Comparison of ENCODE assay signal across 15 mouse cellular contexts in genomic region chr15:86018753-86019512, GRCm38 (mm10). TPM values are rescaled to one million over a fixed set of nuclear protein-coding genes. Genes with fewer than 3 reads are reported as not detected.
DNase-seq lines count a peak whose midpoint lies in the region; ATAC-seq and TF ChIP-seq lines count a peak whose summit lies in the region.
"Had no signal": no experiment of that assay in that cellular context is flagged by ENCODE, and none has a peak within 500 bp of the region (broad histone marks: within the 10 kb centered on the region; RNA-seq: fewer than 3 reads in every experiment).

No protein-coding gene starts in this region.

- peak; percentile 30; the same call in 1 of the 2 replicates for TF ChIP-seq CTCF in intestine, postnatal 0 days (IDR thresholded peaks at IDR 0.05; ENCODE audit: low read depth)
- TF ChIP-seq CTCF in lung, postnatal 0 days (IDR thresholded peaks at IDR 0.05) = peak; percentile 38; the same call in 1 of the 2 replicates
- TF ChIP-seq CTCF in G1E (IDR thresholded peaks at IDR 0.05; ENCODE audit: low read depth, low read length) = 0 out of 2 replicates have a peak, but pooled peaks have one; percentile 16
- TF ChIP-seq CTCF in small intestine, adult 2 months (IDR thresholded peaks at IDR 0.05; ENCODE audit: extremely low read depth, insufficient read length, insufficient replicate concordance, low read depth, low read length) = peak; percentile 17; the same call in 1 of the 2 replicates

- TF ChIP-seq EP300 in lung, postnatal 0 days (IDR thresholded peaks at IDR 0.05) = no peak

- H3K27me3 ChIP-seq in intestine, postnatal 0 days (replicated peaks; ENCODE audit: control insufficient read depth, insufficient read depth, low read length) = peaks cover 5% of the 10 kb centered on the region; the same call in 1 of the 2 replicates
- no peaks in the 10 kb centered on the region for H3K27me3 ChIP-seq in intestine, embryonic 16.5 days (replicated peaks; ENCODE audit: control insufficient read depth, insufficient read depth, low read length)
- H3K27me3 ChIP-seq in lung, postnatal 0 days (replicated peaks; ENCODE audit: insufficient read depth, low read length) = no peaks in the 10 kb centered on the region
- H3K27me3 ChIP-seq in G1E (ENCODE audit: insufficient read depth, low read length) = peaks cover 14% of the 10 kb centered on the region
- no peaks in the 10 kb centered on the region for H3K27me3 ChIP-seq in small intestine, adult 2 months (ENCODE audit: control insufficient read depth, insufficient read depth, low read length)
- H3K27me3 ChIP-seq: forebrain, embryonic 13.5 days; heart, embryonic 15.5 days; lung, embryonic 15.5 days; midbrain, embryonic 13.5 days had no signal

- no peak overlapping the region for H3K4me3 ChIP-seq in intestine, postnatal 0 days (ENCODE audit: low read depth, low read length)
- H3K4me3 ChIP-seq in intestine, embryonic 16.5 days (ENCODE audit: low read length) = no peak overlapping the region
- H3K4me3 ChIP-seq in lung, postnatal 0 days (ENCODE audit: low read depth, low read length) = no peak overlapping the region
- no peak overlapping the region for H3K4me3 ChIP-seq in G1E (ENCODE audit: low read depth, low read length)
- H3K4me3 ChIP-seq in small intestine, adult 2 months (ENCODE audit: low read depth, low read length) = no peak overlapping the region
- H3K4me3 ChIP-seq: forebrain, embryonic 13.5 days; heart, embryonic 15.5 days; hindbrain, embryonic 10.5 days; lung, embryonic 15.5 days; midbrain, embryonic 13.5 days had no signal

- 95% methylated on average over 5 of the region's 5 CpGs for WGBS in intestine, postnatal 0 days
- 93% methylated on average over 5 of the region's 5 CpGs for WGBS in intestine, embryonic 16.5 days
- WGBS in lung, postnatal 0 days = 95% methylated on average over 5 of the region's 5 CpGs
- 93% methylated on average over 5 of the region's 5 CpGs for WGBS in small intestine, adult 2 months

- no peaks in the 10 kb centered on the region; the same call in 1 of the 2 replicates for H3K4me1 ChIP-seq in intestine, postnatal 0 days (replicated peaks; ENCODE audit: control insufficient read depth, insufficient read depth, low read length)
- peaks cover 25% of the 10 kb centered on the region for H3K4me1 ChIP-seq in intestine, embryonic 16.5 days (ENCODE audit: control insufficient read depth, insufficient read depth, low read length)
- no peaks in the 10 kb centered on the region for H3K4me1 ChIP-seq in lung, postnatal 0 days (ENCODE audit: insufficient read depth, low read depth, low read length)
- peaks cover 52% of the 10 kb centered on the region for H3K4me1 ChIP-seq in G1E (ENCODE audit: insufficient read depth, low read depth, low read length)
- H3K4me1 ChIP-seq in small intestine, adult 2 months (ENCODE audit: control insufficient read depth, insufficient read depth, insufficient read length, low read length) = peaks cover 6% of the 10 kb centered on the region; the same call in 1 of the 2 replicates

- no peaks in the 10 kb centered on the region for H3K36me3 ChIP-seq in intestine, postnatal 0 days (ENCODE audit: control insufficient read depth, insufficient read depth)
- no peaks in the 10 kb centered on the region for H3K36me3 ChIP-seq in intestine, embryonic 16.5 days (ENCODE audit: control insufficient read depth, insufficient read depth, low read length)
- H3K36me3 ChIP-seq in lung, postnatal 0 days (ENCODE audit: insufficient read depth, low read length) = no peaks in the 10 kb centered on the region
- peaks cover 7% of the 10 kb centered on the region for H3K36me3 ChIP-seq in G1E (replicated peaks)
- no peaks in the 10 kb centered on the region for H3K36me3 ChIP-seq in small intestine, adult 2 months (ENCODE audit: control insufficient read depth, insufficient read depth, low read length)
- H3K36me3 ChIP-seq: heart, embryonic 15.5 days; lung, embryonic 15.5 days; midbrain, embryonic 13.5 days had no signal

- H3K4me2 ChIP-seq in intestine, postnatal 0 days (replicated peaks; ENCODE audit: low read depth) = no peak overlapping the region
- no peak overlapping the region for H3K4me2 ChIP-seq in intestine, embryonic 16.5 days (ENCODE audit: low read depth, low read length)
- H3K4me2 ChIP-seq in lung, postnatal 0 days (replicated peaks; ENCODE audit: low read depth, low read length) = no peak overlapping the region
- H3K4me2 ChIP-seq: forebrain, embryonic 13.5 days; heart, embryonic 15.5 days; lung, embryonic 15.5 days; midbrain, embryonic 13.5 days had no signal

- H3K9me3 ChIP-seq in intestine, postnatal 0 days (ENCODE audit: control insufficient read depth) = no peaks in the 10 kb centered on the region
- H3K9me3 ChIP-seq in intestine, embryonic 16.5 days (ENCODE audit: control insufficient read depth, low read length) = no peaks in the 10 kb centered on the region
- H3K9me3 ChIP-seq in lung, postnatal 0 days (ENCODE audit: low read length) = no peaks in the 10 kb centered on the region
- peaks cover 10% of the 10 kb centered on the region for H3K9me3 ChIP-seq in G1E (replicated peaks)
- H3K9me3 ChIP-seq: heart, embryonic 15.5 days; lung, embryonic 15.5 days; midbrain, embryonic 13.5 days had no signal

- no peak overlapping the region for H3K9ac ChIP-seq in intestine, postnatal 0 days (ENCODE audit: low read depth, low read length)
- no peak overlapping the region for H3K9ac ChIP-seq in intestine, embryonic 16.5 days (ENCODE audit: low read depth, low read length)
- H3K9ac ChIP-seq in lung, postnatal 0 days (replicated peaks; ENCODE audit: low read depth) = no peak overlapping the region
- H3K9ac ChIP-seq: forebrain, embryonic 13.5 days; heart, embryonic 15.5 days; lung, embryonic 15.5 days; midbrain, embryonic 13.5 days had no signal

- no peak overlapping the region; the same call in 1 of the 2 replicates for H3K27ac ChIP-seq in intestine, postnatal 0 days (ENCODE audit: low read depth, low read length)
- no peak overlapping the region for H3K27ac ChIP-seq in intestine, embryonic 16.5 days (ENCODE audit: low read length)
- H3K27ac ChIP-seq in lung, postnatal 0 days (ENCODE audit: low read length) = no peak overlapping the region
- no peak overlapping the region for H3K27ac ChIP-seq in small intestine, adult 2 months (ENCODE audit: insufficient read depth, low read depth, low read length)
- H3K27ac ChIP-seq: forebrain, embryonic 13.5 days; hindbrain, embryonic 10.5 days; midbrain, embryonic 13.5 days had no signal

- TF ChIP-seq POLR2A in small intestine, adult 2 months (IDR thresholded peaks at IDR 0.05; ENCODE audit: low read depth, low read length) = no peak

- DNase-seq in lung, postnatal 0 days (ENCODE audit: low spot score) = no peak
- DNase-seq in lung, postnatal 10 days = no peak
- no peak for DNase-seq in G1E (ENCODE audit: low spot score)
- DNase-seq in cerebellum, adult 9-10 months = no peak
- DNase-seq: cerebellum, postnatal 36 days; kidney, postnatal 10 days; spleen, adult 18-20 months had no signal

- ATAC-seq in intestine, postnatal 0 days = no peak
- no peak for ATAC-seq in intestine, embryonic 16.5 days
- ATAC-seq in lung, postnatal 0 days = no peak
- ATAC-seq in G1E (ENCODE audit: extremely low read depth, insufficient number of reproducible peaks, low FRiP score, poor library complexity, severe bottlenecking) = no peak
- ATAC-seq: forebrain, embryonic 13.5 days; midbrain, embryonic 13.5 days had no signal

RNA-seq across cellular contexts. Expression of gene Celsr1, which starts 14.6 kb away (rescaled TPM):
- polyA plus RNA-seq in intestine, postnatal 0 days (2015; fragmentation: Nextera tagmentation; extraction: Ambion mirVana) = 0.33 and 0.39 TPM in 2 replicates
- 0.51 and 0.70 TPM in 2 replicates for polyA plus RNA-seq in intestine, embryonic 16.5 days (2015; fragmentation: Nextera tagmentation; extraction: Ambion mirVana)
- 2.1 and 2.2 TPM in 2 replicates for polyA plus RNA-seq in lung, postnatal 0 days (2015; fragmentation: Nextera tagmentation; extraction: Ambion mirVana)
- total RNA-seq in G1E (2014; fragmentation: Nextera tagmentation) (4.6 and 4.7 TPM in 2 replicates), G1E (2017) (1.3 TPM in 2 replicates)
- polyA plus RNA-seq in G1E (2012) = 21.7 and 27.6 TPM in 2 replicates
- polyA plus RNA-seq in small intestine, adult 2 months (2012; rRNA removed) = 2.9 and 4.7 TPM in 2 replicates

RNA-seq across cellular contexts. Expression of gene Gramd4, which starts 38.6 kb away (rescaled TPM):
- polyA plus RNA-seq in intestine, postnatal 0 days (2015; fragmentation: Nextera tagmentation; extraction: Ambion mirVana) = 5.6 and 6.4 TPM in 2 replicates
- 9.1 and 9.5 TPM in 2 replicates for polyA plus RNA-seq in intestine, embryonic 16.5 days (2015; fragmentation: Nextera tagmentation; extraction: Ambion mirVana)
- 9.9 and 11.1 TPM in 2 replicates for polyA plus RNA-seq in lung, postnatal 0 days (2015; fragmentation: Nextera tagmentation; extraction: Ambion mirVana)
- total RNA-seq in G1E (2014; fragmentation: Nextera tagmentation) = 23.2 and 23.6 TPM in 2 replicates
- 55.4 and 56.8 TPM in 2 replicates for total RNA-seq in G1E (2017)
- polyA plus RNA-seq in G1E (2012) = 33.4 and 35.2 TPM in 2 replicates
- 10.5 and 25.1 TPM in 2 replicates for polyA plus RNA-seq in small intestine, adult 2 months (2012; rRNA removed)
